Mouse (Mus musculus) E14TG2a.4 (cell line): ENCODE data around the gene Tmem262.
A peak's percentile ranks its signal among the peaks of the same experiment; 100 is the strongest.

Source experiments
- H3K27me3 ChIP-seq: 2 replicates; pipeline ENCODE4 v1.6.1; 2014; ENCODE audit warnings: low read length, control low read depth; ENCODE audit not compliant: insufficient read depth
- H3K36me3 ChIP-seq: 2 replicates; pipeline ENCODE4 v1.6.1; 2014; ENCODE audit warnings: low read length, control low read depth; ENCODE audit not compliant: insufficient read depth
- H3K4me1 ChIP-seq: replicated peaks from 2 replicates; pipeline ENCODE4 v1.6.1; 2014; ENCODE audit warnings: low read depth, low read length, control low read depth
- H3K4me3 ChIP-seq: replicated peaks from 2 replicates; pipeline ENCODE4 v1.5.1; 2014; ENCODE audit warnings: mild to moderate bottlenecking, low read length
- H3K9me3 ChIP-seq: 2 replicates; pipeline ENCODE4 v1.6.1; 2014; ENCODE audit warnings: low read length, control low read depth
- CTCF ChIP-seq: conservative IDR thresholded peaks from 2 replicates; pipeline ENCODE4 v1.5.1; 2014; ENCODE audit warnings: low read length
- NANOG ChIP-seq: IDR thresholded peaks from 2 replicates; pipeline ENCODE4 v1.6.1; 2014; ENCODE audit warnings: borderline replicate concordance, low read length, mixed read lengths
- POU5F1 ChIP-seq: IDR thresholded peaks from 2 replicates; pipeline ENCODE4 v1.6.1; 2014; ENCODE audit warnings: low read length, borderline replicate concordance

Tmem262 gene

DNA sequence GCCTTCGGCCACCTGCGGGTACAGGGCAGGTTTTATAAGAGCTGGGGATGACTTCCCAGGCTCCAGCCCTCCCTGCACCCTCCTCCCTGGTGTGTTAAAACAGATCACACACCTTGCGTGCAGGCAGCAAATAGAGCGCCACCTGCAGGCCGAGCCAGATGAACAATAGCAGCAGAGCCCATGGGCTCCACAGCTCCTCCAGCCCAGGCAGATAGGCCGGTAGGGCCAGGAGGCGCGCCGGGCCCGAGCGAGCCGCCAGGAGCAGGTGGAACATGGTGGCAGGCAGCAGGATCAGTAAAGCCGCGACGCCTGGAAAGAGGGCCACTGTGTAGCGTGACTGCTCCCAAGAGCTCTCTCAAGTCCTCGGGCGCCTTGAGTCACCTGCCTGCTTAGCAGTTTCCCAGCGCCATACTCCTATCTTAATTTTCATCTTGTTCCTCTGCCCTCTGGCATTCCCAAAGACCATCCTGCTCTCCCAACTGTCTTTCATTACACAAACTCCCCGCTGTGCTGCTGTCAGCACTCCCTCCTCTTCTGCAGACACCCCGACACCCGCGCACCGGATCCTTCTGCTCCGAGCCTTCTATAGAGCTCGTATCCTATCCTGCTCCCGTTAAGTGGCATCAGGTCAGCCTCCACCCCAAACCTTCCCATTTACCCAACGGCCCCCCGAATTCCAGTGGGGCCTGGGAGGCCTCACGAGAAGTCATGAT lies 12.7 kb upstream of the Tmem262 start:
- Histone ChIP-seq H3K4me1 (peaks cover 76% of the 10 kb centered on the region), H3K27me3 (no peaks in the 10 kb centered on the region), H3K4me3 (peak overlapping the region; percentile 86), H3K36me3 (peaks cover 48% of the 10 kb centered on the region), H3K9me3 (no peaks in the 10 kb centered on the region)
- TF ChIP-seq CTCF (peak; percentile 78), POU5F1 (no peak)

DNA sequence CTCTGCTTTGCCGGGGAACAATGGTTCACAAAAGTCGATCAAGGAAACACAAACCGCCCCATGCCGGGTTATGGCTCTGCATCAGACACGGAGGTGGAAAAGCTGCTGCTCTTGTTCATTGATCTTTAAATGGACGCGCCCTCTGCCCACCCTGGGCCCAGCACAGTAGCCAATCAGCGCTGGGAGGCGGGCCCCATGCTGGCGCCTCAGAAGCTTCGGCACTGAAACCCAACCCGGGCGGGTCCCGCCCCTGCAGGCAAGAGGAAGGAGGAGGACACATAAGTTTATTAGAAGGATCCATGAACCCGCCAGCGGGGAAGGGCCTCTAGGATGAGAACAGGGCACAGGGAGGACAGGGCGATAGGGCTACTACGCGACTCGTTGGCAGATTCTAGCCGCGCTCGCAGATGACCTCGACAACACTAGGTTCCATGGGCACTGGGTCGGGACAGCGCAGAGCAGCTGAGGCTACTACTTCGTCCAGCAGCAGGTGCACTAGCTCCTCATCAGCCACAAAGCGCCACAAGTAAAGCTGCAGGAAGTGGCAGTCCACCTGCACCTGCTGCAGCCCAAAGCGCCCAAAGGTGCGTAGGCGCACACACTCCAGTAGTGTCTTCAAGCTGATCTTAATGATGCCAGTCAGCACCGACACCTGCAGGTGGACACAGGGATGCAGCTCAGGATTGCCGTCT lies 12.0 kb upstream of the Tmem262 start, which contains the start of gene Tm7sf2:
Gene Tm7sf2 (minus strand): TSS at position 650 of the 692 bp plus-strand sequence.
- Histone ChIP-seq H3K9me3 (no peaks in the 10 kb centered on the region), H3K36me3 (peaks cover 46% of the 10 kb centered on the region), H3K4me3 (peak within 1 kb of the TSS; percentile 86), H3K4me1 (peaks cover 75% of the 10 kb centered on the region), H3K27me3 (no peaks in the 10 kb centered on the region)
- TF ChIP-seq NANOG (no peak), CTCF (no peak), POU5F1 (no peak)

DNA sequence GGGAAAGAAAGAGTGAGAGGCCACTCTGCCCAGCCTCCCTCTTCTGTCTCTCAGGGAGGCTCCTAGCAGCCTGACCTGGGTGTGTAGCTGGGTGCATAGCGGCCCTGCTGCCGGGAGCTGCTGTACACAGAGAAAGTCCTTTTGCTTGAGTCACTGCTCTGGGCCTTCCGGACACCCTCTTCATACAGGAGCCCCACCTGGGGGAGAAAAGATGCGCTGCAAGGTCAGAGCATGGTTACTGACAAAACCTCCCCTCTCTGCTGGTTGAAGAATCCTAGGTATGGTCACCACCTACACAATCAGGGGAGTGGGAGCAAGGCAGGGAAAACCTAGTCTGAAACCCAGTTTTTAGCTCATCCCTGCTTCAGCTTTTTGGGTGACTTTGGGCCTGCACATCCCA lies 10.9 kb upstream of the Tmem262 start:
- Histone ChIP-seq H3K9me3 (no peaks in the 10 kb centered on the region), H3K4me1 (peaks cover 66% of the 10 kb centered on the region), H3K36me3 (peaks cover 44% of the 10 kb centered on the region), H3K4me3 (no peak overlapping the region), H3K27me3 (no peaks in the 10 kb centered on the region)
- TF ChIP-seq CTCF (no peak), NANOG (no peak), POU5F1 (no peak)

DNA sequence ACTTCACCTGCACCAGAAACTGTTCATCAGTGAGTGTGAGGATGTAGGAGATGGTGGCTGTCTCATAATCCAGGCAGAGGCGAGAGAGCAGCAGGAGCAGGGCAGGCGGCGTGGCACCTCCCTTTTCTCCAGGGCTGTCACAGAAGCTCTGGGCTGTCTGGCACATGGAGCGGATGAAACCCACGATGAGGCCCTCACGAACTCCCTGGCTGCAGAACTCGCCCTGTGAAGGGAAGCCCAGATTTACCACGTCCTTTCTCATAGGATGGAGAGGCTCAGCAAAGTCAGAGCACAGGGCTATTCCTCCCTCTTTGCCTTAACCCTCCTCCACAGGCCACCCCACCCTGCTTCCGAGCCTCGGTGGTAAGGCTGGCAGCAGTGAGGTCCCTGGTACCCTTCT lies 10.0 kb upstream of the Tmem262 start:
- Histone ChIP-seq H3K36me3 (peaks cover 50% of the 10 kb centered on the region), H3K4me1 (peaks cover 62% of the 10 kb centered on the region), H3K9me3 (no peaks in the 10 kb centered on the region), H3K27me3 (no peaks in the 10 kb centered on the region), H3K4me3 (peak overlapping the region; percentile 79; the same call in 1 of the 2 replicates)
- no peak for TF ChIP-seq POU5F1

DNA sequence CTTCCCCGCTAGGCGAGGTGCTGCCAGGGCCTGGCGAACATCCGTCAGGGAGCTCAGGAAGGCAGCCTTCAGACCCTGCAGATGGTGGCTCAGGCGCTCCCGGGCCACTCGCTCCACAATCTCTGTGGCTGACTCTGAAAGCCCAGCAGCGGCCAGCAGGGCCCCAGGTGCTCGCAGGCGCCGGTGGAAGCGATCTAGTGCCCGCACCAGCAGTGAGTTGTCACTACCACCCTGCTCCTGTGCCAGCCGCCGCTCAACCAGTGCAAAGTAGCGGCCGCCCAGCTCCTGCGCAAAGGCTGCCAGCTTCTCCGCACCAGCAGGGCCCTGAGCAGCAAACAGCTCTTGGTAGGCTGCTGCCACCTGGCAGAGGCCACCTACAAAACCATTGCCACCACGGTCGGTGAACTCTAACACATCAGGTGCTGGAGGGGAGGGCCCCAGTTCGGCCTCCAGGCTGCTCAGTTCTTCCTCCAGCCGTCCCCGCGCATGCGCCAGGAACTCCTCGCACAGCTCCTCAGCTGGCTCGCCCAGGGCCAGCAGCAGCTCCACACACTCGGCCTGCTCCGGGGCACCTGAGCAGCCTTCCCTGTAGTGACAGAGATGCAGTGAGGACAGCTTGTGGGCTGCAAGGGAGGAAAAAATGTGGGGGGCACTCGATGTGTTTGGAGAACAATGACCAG lies 9.1 kb upstream of the Tmem262 start:
- peaks cover 54% of the 10 kb centered on the region for H3K36me3 ChIP-seq
- TF ChIP-seq CTCF = no peak
- no peak for TF ChIP-seq POU5F1
- no peak for TF ChIP-seq NANOG
- peak overlapping the region; percentile 79 for H3K4me3 ChIP-seq
- no peaks in the 10 kb centered on the region for H3K27me3 ChIP-seq
- H3K9me3 ChIP-seq = no peaks in the 10 kb centered on the region
- H3K4me1 ChIP-seq = peaks cover 62% of the 10 kb centered on the region

DNA sequence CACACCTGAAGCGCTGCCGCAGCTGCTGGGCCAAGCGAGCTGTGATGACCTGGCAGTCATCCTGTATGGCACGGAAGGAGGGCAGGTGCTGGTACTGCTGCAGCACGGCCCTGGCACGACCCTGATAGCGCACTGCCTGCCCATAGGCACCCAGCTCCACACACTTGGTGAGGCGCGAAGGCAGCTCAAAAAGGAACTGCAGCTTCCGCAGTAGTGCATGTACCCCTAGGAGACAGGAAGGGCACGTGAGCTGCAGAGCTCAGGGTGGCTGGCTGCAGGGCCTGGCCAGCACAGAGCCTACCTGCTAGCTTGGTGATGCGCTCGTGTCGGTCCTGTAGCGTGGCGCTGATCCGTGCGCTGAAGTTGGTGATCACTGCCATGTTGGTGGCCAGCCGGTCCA lies 8.6 kb upstream of the Tmem262 start:
- no peaks in the 10 kb centered on the region for H3K27me3 ChIP-seq
- no peak for TF ChIP-seq CTCF
- no peak for TF ChIP-seq NANOG
- no peak for TF ChIP-seq POU5F1

DNA sequence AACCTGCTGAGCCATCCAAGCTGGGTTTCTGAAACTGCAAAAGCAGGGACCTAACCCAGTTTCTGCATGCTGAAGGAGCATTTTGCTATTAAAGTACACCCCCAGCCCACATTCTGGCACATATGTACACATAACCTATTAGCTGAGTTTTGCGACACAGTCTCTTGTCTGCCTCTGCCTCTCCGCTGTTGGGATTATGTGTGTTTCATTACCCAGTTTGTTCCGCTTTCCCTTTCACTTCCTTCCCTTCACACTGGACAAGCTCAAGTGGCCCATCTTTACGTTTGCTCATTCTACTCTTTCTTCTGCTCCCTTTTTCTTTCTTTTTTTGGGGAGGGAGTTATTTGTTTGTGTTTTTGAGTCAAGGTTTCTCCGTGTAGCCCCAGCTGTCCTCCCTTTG lies 5.9 kb upstream of the Tmem262 start:
- Histone ChIP-seq H3K4me1 (peaks cover 57% of the 10 kb centered on the region), H3K36me3 (peaks cover 56% of the 10 kb centered on the region), H3K9me3 (no peaks in the 10 kb centered on the region), H3K27me3 (no peaks in the 10 kb centered on the region), H3K4me3 (no peak overlapping the region)
- TF ChIP-seq CTCF (no peak), NANOG (no peak), POU5F1 (no peak)

More for the DNA sequence above, 8.6 kb upstream of the Tmem262 start:
- Histone ChIP-seq H3K4me3 (peak overlapping the region; percentile 79), H3K9me3 (no peaks in the 10 kb centered on the region), H3K36me3 (peaks cover 54% of the 10 kb centered on the region), H3K4me1 (peaks cover 65% of the 10 kb centered on the region)

DNA sequence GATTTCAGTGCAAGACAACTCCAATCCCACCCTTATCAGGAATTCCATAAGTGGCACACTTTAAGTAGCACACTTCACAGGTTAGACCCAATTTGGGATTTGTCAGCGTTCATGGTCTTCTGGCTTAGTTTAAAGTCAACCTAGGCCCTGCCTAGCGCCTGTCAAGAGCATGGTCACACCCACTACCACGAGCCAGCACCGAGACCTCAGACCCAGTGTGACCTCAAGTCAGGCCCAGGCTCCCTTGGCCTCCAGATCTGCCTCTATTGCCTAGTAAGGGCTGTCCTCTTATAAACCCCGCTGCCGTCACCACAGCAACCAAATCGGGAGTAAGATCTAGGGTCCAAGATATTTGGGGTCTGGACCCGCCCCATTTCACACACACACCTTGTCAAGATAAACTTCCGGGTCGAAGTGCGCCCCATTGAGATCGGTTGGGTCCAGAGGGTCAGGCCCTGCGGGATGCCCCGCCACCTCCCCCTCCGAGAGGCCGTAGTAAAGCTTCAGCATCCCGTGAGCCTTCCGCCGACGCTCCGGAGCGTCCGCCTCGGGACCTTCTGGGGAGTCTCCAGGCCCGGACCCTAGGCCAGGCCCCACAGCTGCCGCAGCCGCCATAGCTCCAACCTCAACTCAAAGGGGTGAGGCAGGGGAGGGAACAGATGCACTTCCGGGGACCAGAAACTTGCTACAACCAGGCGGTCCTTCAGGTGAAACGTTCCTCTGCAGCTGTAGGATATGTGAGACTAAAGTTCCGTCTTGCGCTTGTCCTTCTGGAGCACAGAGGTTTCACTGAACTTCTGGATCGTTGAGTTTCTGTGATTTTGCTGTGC lies 3.1 kb upstream of the Tmem262 start, which contains the start of gene Vps51:
Gene Vps51 (minus strand): TSS at position 668 of the 830 bp plus-strand sequence.
- TF ChIP-seq POU5F1 = no peak; the same call in 1 of the 2 replicates
- TF ChIP-seq NANOG = no peak
- TF ChIP-seq CTCF = no peak

More for the DNA sequence above, 3.1 kb upstream of the Tmem262 start, which contains the start of gene Vps51:
- H3K9me3 ChIP-seq = no peaks in the 10 kb centered on the region
- H3K27me3 ChIP-seq = no peaks in the 10 kb centered on the region
- peak within 1 kb of the TSS; percentile 89 for H3K4me3 ChIP-seq
- H3K36me3 ChIP-seq = peaks cover 69% of the 10 kb centered on the region
- peaks cover 43% of the 10 kb centered on the region for H3K4me1 ChIP-seq
